Mouse (Mus musculus): ENCODE measurements around the gene N6amt1. TPM values are rescaled to one million over a fixed set of nuclear protein-coding genes. Genes with fewer than 3 reads are reported as not detected.

Gene N6amt1
- 28.7 TPM for polyA plus RNA-seq (2015; fragmentation: Illumina TruSeq; extraction: RNeasy Lipid Tissue Mini Kit (QIAGEN cat#74804); ENCODE audit: low read depth, low replicate concordance)

DNA sequence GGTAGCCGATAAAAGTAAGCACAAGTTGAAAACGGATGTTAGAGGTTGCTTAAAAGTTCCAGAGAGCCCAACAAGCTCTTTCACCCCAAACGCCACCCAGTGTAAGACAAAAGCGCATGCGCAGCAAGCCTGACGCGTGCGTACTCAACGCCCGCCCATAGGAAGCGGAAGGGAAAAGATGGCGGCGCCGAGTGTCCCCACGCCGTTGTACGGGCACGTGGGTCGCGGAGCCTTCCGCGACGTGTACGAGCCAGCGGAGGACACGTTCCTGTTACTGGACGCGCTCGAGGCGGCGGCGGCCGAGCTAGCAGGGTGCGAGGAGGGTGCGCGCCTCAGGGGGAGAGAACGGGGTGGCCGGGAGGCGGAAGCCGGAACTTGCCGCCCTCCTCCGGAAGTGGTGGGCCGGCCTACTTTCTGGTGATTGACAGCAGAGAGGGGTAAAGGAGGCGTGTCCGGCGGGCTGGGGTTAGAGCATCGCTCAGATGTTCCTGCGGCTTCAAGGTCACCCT is at the start of gene N6amt1:
TSS of gene N6amt1 (plus strand) at position 111 of the 509 bp plus-strand sequence.

Other genes with a start within 250 kb of the N6amt1 start
- gene Ltn1, start 78.4 kb downstream of the N6amt1 start, polyA plus RNA-seq (2015; fragmentation: Illumina TruSeq; extraction: RNeasy Lipid Tissue Mini Kit (QIAGEN cat#74804); ENCODE audit: low read depth, low replicate concordance) = 22.9 TPM
- 12.2 TPM for gene Rwdd2b, start 86.4 kb downstream of the N6amt1 start, polyA plus RNA-seq (2015; fragmentation: Illumina TruSeq; extraction: RNeasy Lipid Tissue Mini Kit (QIAGEN cat#74804); ENCODE audit: low read depth, low replicate concordance)
- gene Usp16, start 100.5 kb downstream of the N6amt1 start, polyA plus RNA-seq (2015; fragmentation: Illumina TruSeq; extraction: RNeasy Lipid Tissue Mini Kit (QIAGEN cat#74804); ENCODE audit: low read depth, low replicate concordance) = 56.4 TPM
- gene Cct8, start 141.7 kb downstream of the N6amt1 start, polyA plus RNA-seq (2015; fragmentation: Illumina TruSeq; extraction: RNeasy Lipid Tissue Mini Kit (QIAGEN cat#74804); ENCODE audit: low read depth, low replicate concordance) = 196 TPM
- gene Map3k7cl, start 199.1 kb downstream of the N6amt1 start, polyA plus RNA-seq (2015; fragmentation: Illumina TruSeq; extraction: RNeasy Lipid Tissue Mini Kit (QIAGEN cat#74804); ENCODE audit: low read depth, low replicate concordance) = 1.5 TPM